Mouse (Mus musculus): ENCODE measurements at regions not wholly inside any gene's neighbourhood (a gene's known extent, or its start where the extent isn't known, plus 50 kb on each side); places are given as distances from the start of the nearest gene placed in this dataset.
"Not testable (repeated sequence)": the region's sequence is repeated elsewhere in the genome, so short reads cannot be mapped to it uniquely, and the experiment has no call there.

GRCm38 (mm10) chr6:117709212-117709611, 131.8 kb upstream of the Zfp637 start:
- no peaks in the 10 kb centered on the region for H3K9me3 ChIP-seq
- H3K36me3 ChIP-seq = no peaks in the 10 kb centered on the region
- H3K4me3 ChIP-seq (replicated peaks) = no peak overlapping the region
- no peaks in the 10 kb centered on the region for H3K27me3 ChIP-seq
- H3K27ac ChIP-seq = no peak overlapping the region
- no peak for ATAC-seq
- no peak overlapping the region for H3K9ac ChIP-seq (replicated peaks)
- H3K4me1 ChIP-seq (replicated peaks) = no peaks in the 10 kb centered on the region
- H3K4me2 ChIP-seq (replicated peaks) = no peak overlapping the region
- 89% methylated on average over 3 of the region's 3 CpGs for WGBS

GRCm38 (mm10) chr6:117715056-117715777, 125.8 kb upstream of the Zfp637 start:
- Histone ChIP-seq H3K4me1 (replicated peaks) (no peaks in the 10 kb centered on the region), H3K27me3 (no peaks in the 10 kb centered on the region), H3K27ac (no peak overlapping the region), H3K4me3 (replicated peaks) (no peak overlapping the region), H3K4me2 (replicated peaks) (no peak overlapping the region), H3K9ac (replicated peaks) (no peak overlapping the region), H3K9me3 (no peaks in the 10 kb centered on the region), H3K36me3 (no peaks in the 10 kb centered on the region)
- 85% methylated on average over 6 of the region's 6 CpGs for WGBS
- ATAC-seq = no peak

- 86% methylated on average over 7 of the region's 40 CpGs for WGBS
- H3K9me3 ChIP-seq; H3K4me2 ChIP-seq (replicated peaks); H3K36me3 ChIP-seq; H3K4me1 ChIP-seq (replicated peaks); H3K9ac ChIP-seq (replicated peaks); H3K4me3 ChIP-seq (replicated peaks); H3K27ac ChIP-seq; H3K27me3 ChIP-seq; ATAC-seq: not testable (repeated sequence)
Observed at GRCm38 (mm10) chr6:117716422-117716821, 124.6 kb upstream of the Zfp637 start.

- H3K36me3 ChIP-seq; H3K4me3 ChIP-seq (replicated peaks); H3K27ac ChIP-seq; H3K27me3 ChIP-seq; H3K4me2 ChIP-seq (replicated peaks); H3K9me3 ChIP-seq; H3K4me1 ChIP-seq (replicated peaks); H3K9ac ChIP-seq (replicated peaks); ATAC-seq: not testable (repeated sequence)
Observed at GRCm38 (mm10) chr6:117752338-117752737, 88.6 kb upstream of the Zfp637 start.

- not testable (repeated sequence) for H3K4me1 ChIP-seq (replicated peaks); H3K9me3 ChIP-seq; H3K27ac ChIP-seq; H3K4me3 ChIP-seq (replicated peaks); H3K27me3 ChIP-seq; ATAC-seq; H3K4me2 ChIP-seq (replicated peaks); H3K9ac ChIP-seq (replicated peaks); H3K36me3 ChIP-seq
- WGBS = 88% methylated on average over 2 of the region's 2 CpGs
Observed at GRCm38 (mm10) chr6:117755682-117756081, 85.3 kb upstream of the Zfp637 start.

GRCm38 (mm10) chr6:117756176-117756575, 84.8 kb upstream of the Zfp637 start:
- Histone ChIP-seq H3K27me3 (no peaks in the 10 kb centered on the region), H3K4me2 (replicated peaks) (no peak overlapping the region), H3K9ac (replicated peaks) (no peak overlapping the region), H3K36me3 (no peaks in the 10 kb centered on the region), H3K9me3 (no peaks in the 10 kb centered on the region), H3K4me3 (replicated peaks) (no peak overlapping the region), H3K4me1 (replicated peaks) (no peaks in the 10 kb centered on the region), H3K27ac (no peak overlapping the region)
- 80% methylated on average over 9 of the region's 9 CpGs for WGBS
- ATAC-seq = no peak

- not testable (repeated sequence) for H3K4me3 ChIP-seq (replicated peaks); ATAC-seq; H3K27ac ChIP-seq; H3K4me2 ChIP-seq (replicated peaks); H3K4me1 ChIP-seq (replicated peaks); H3K9me3 ChIP-seq; H3K27me3 ChIP-seq; H3K9ac ChIP-seq (replicated peaks); H3K36me3 ChIP-seq
- 12% methylated on average over 6 of the region's 6 CpGs for WGBS
Observed at GRCm38 (mm10) chr6:117758516-117758915, 82.5 kb upstream of the Zfp637 start.

GRCm38 (mm10) chr6:117771506-117771905, 69.5 kb upstream of the Zfp637 start:
- Histone ChIP-seq H3K27me3 (no peaks in the 10 kb centered on the region), H3K4me1 (replicated peaks) (no peaks in the 10 kb centered on the region), H3K9me3 (no peaks in the 10 kb centered on the region), H3K36me3 (no peaks in the 10 kb centered on the region), H3K4me3 (replicated peaks) (no peak overlapping the region), H3K9ac (replicated peaks) (no peak overlapping the region), H3K4me2 (replicated peaks) (no peak overlapping the region), H3K27ac (no peak overlapping the region)
- ATAC-seq = no peak
- WGBS = 83% methylated on average over 7 of the region's 7 CpGs

- ATAC-seq = no peak
- Histone ChIP-seq H3K4me1 (replicated peaks) (no peaks in the 10 kb centered on the region), H3K4me3 (replicated peaks) (no peak overlapping the region), H3K36me3 (no peaks in the 10 kb centered on the region), H3K27me3 (no peaks in the 10 kb centered on the region), H3K27ac (no peak overlapping the region), H3K4me2 (replicated peaks) (no peak overlapping the region), H3K9me3 (no peaks in the 10 kb centered on the region), H3K9ac (replicated peaks) (no peak overlapping the region)
Observed at GRCm38 (mm10) chr6:117772396-117772795, 68.6 kb upstream of the Zfp637 start.

- Histone ChIP-seq H3K9me3 (no peaks in the 10 kb centered on the region), H3K9ac (replicated peaks) (no peak overlapping the region), H3K4me1 (replicated peaks) (no peaks in the 10 kb centered on the region), H3K27me3 (no peaks in the 10 kb centered on the region), H3K4me2 (replicated peaks) (no peak overlapping the region), H3K4me3 (replicated peaks) (no peak overlapping the region), H3K27ac (no peak overlapping the region), H3K36me3 (no peaks in the 10 kb centered on the region)
- WGBS = 82% methylated on average over 11 of the region's 11 CpGs
- no peak for ATAC-seq
Observed at GRCm38 (mm10) chr6:117775304-117776050, 65.5 kb upstream of the Zfp637 start.

- no peak for ATAC-seq
- 74% methylated on average over 2 of the region's 2 CpGs for WGBS
Observed at GRCm38 (mm10) chr6:117778027-117778426, 63.0 kb upstream of the Zfp637 start.

GRCm38 (mm10) chr6:117778481-117778880, 62.5 kb upstream of the Zfp637 start:
- Histone ChIP-seq H3K4me1 (replicated peaks) (no peaks in the 10 kb centered on the region), H3K9me3 (no peaks in the 10 kb centered on the region), H3K36me3 (no peaks in the 10 kb centered on the region), H3K4me2 (replicated peaks) (no peak overlapping the region), H3K27ac (no peak overlapping the region), H3K9ac (replicated peaks) (no peak overlapping the region), H3K27me3 (no peaks in the 10 kb centered on the region), H3K4me3 (replicated peaks) (no peak overlapping the region)
- 89% methylated on average over 8 of the region's 8 CpGs for WGBS
- no peak for ATAC-seq

More at GRCm38 (mm10) chr6:117778027-117778426, 63.0 kb upstream of the Zfp637 start:
- no peak overlapping the region for H3K27ac ChIP-seq
- no peaks in the 10 kb centered on the region for H3K27me3 ChIP-seq
- H3K4me1 ChIP-seq (replicated peaks) = no peaks in the 10 kb centered on the region
- H3K4me2 ChIP-seq (replicated peaks) = no peak overlapping the region
- no peaks in the 10 kb centered on the region for H3K36me3 ChIP-seq
- H3K9me3 ChIP-seq = no peaks in the 10 kb centered on the region
- no peak overlapping the region for H3K4me3 ChIP-seq (replicated peaks)
- no peak overlapping the region for H3K9ac ChIP-seq (replicated peaks)

- H3K36me3 ChIP-seq = no peaks in the 10 kb centered on the region
- WGBS = 87% methylated on average over 7 of the region's 7 CpGs
- no peaks in the 10 kb centered on the region for H3K9me3 ChIP-seq
- H3K4me3 ChIP-seq (replicated peaks) = no peak overlapping the region
- H3K27me3 ChIP-seq = no peaks in the 10 kb centered on the region
- H3K27ac ChIP-seq = no peak overlapping the region
- ATAC-seq = no peak
- H3K9ac ChIP-seq (replicated peaks) = no peak overlapping the region
- H3K4me2 ChIP-seq (replicated peaks) = no peak overlapping the region
- H3K4me1 ChIP-seq (replicated peaks) = no peaks in the 10 kb centered on the region
Observed at GRCm38 (mm10) chr6:117779020-117779419, 62.0 kb upstream of the Zfp637 start.
